Mouse (Mus musculus) ES-Bruce4 (cell line): ENCODE data around the gene Tnfrsf4. TPM values are rescaled to one million over a fixed set of nuclear protein-coding genes. Genes with fewer than 3 reads are reported as not detected.

ENCODE experiments used
- H3K27ac ChIP-seq: 2 replicates; pipeline ENCODE4 v1.5.1; 2012; ENCODE audit warnings: low read length, inconsistent platforms; ENCODE audit not compliant: insufficient read depth
- H3K27me3 ChIP-seq: 2 replicates; pipeline ENCODE4 v1.6.1; 2012; ENCODE audit warnings: mild to moderate bottlenecking, low read length, inconsistent platforms; ENCODE audit not compliant: control insufficient read depth, poor library complexity, insufficient read depth, severe bottlenecking
- H3K36me3 ChIP-seq: 2 replicates; pipeline ENCODE4 v1.6.1; 2012; ENCODE audit warnings: inconsistent platforms, mild to moderate bottlenecking, low read length, moderate library complexity; ENCODE audit not compliant: control insufficient read depth, poor library complexity, insufficient read depth, severe bottlenecking
- H3K4me1 ChIP-seq: one replicate; pipeline ENCODE4 v1.8.1; 2011; ENCODE audit warnings: low read length; ENCODE audit not compliant: control insufficient read depth, insufficient read depth
- H3K4me3 ChIP-seq: 2 replicates; pipeline ENCODE4 v1.5.1; 2011; ENCODE audit warnings: low read depth, mild to moderate bottlenecking, low read length
- H3K9ac ChIP-seq: 2 replicates; pipeline ENCODE4 v1.6.1; 2012; ENCODE audit warnings: low read depth, mild to moderate bottlenecking, inconsistent platforms; ENCODE audit not compliant: poor library complexity, severe bottlenecking
- H3K9me3 ChIP-seq: replicated peaks from 2 replicates; pipeline ENCODE4 v1.6.1; 2012; ENCODE audit warnings: mild to moderate bottlenecking, low read length, inconsistent platforms; ENCODE audit not compliant: control insufficient read depth, poor library complexity, insufficient read depth, severe bottlenecking
- CTCF ChIP-seq: IDR thresholded peaks from one replicate; pipeline ENCODE4 v1.8.1; 2011; ENCODE audit warnings: low read depth, low read length
- EP300 ChIP-seq: IDR thresholded peaks from 2 replicates; pipeline ENCODE4 v1.6.1; 2011; ENCODE audit warnings: low read depth, low read length; ENCODE audit not compliant: insufficient read depth
- POLR2A ChIP-seq: IDR thresholded peaks from one replicate; pipeline ENCODE4 v1.8.1; 2011; ENCODE audit warnings: low read length; ENCODE audit not compliant: insufficient read depth
- polyA plus RNA-seq: library from polyadenylated mRNA; stranded (reverse); fragments of >200 nt; gene quantifications from 2 replicates; pipeline ENCODE4 v1.2.4, GENCODE M21; 2011; ENCODE audit warnings: low read depth; ENCODE audit not compliant: missing spikeins, insufficient read depth, insufficient read length

The Tnfrsf4 gene
- polyA plus RNA-seq, 1 experiment: 2.9 TPM

DNA sequence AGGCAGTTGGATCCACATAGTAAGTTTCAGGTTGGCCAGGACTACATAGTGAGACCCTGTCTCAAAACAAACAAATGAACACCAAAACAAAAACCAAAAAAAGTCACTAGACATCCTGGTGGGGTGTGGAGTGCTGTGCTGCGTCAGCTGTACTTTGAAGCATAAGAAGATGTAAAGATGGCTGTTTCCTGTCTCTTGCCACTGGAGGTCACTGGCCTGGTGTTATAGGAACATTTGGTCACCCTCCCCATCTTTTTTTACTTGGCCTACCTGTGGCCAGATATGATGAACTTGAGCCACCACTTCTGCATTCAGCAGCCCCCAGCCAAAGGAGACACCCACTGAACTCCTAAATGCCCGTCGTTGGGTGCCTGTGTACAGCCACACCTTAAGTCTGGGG is 7.7 kb downstream of the Tnfrsf4 start:
- Histone ChIP-seq H3K4me1 (no peaks in the 10 kb centered on the region), H3K4me3 (no peak overlapping the region), H3K36me3 (no peaks in the 10 kb centered on the region), H3K27ac (no peak overlapping the region), H3K9me3 (no peaks in the 10 kb centered on the region), H3K27me3 (no peaks in the 10 kb centered on the region), H3K9ac (no peak overlapping the region)
- TF ChIP-seq POLR2A (no peak), EP300 (no peak), CTCF (no peak)

DNA sequence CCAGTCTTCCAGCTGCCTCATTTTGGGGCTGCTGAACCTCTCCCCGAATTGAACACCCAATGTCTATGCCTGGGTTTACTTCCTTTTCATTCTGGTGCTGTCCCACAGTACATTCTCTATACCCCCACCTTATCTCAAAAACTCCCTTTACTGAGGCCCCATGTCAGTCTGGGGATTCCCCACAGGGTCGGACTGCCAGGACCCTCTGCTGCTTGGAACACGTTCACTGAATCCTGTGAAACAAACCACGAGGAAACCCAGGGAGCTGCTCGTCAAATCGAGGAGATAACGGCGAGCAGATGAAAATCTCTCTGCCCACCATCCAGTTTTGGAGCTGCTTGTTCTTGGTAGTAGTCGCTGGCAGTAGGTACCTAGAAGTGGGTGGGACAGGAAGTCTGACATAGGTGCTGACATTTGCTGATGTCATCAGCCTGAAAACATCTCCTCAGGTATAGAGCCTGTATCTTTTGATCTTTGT is 8.3 kb downstream of the Tnfrsf4 start:
- H3K4me3 ChIP-seq: no peak overlapping the region
- TF ChIP-seq POLR2A: no peak
- TF ChIP-seq CTCF: no peak
- no peak for TF ChIP-seq EP300
- H3K27me3 ChIP-seq: no peaks in the 10 kb centered on the region
- no peaks in the 10 kb centered on the region for H3K36me3 ChIP-seq
- H3K9me3 ChIP-seq: no peaks in the 10 kb centered on the region
- no peaks in the 10 kb centered on the region for H3K4me1 ChIP-seq
- H3K9ac ChIP-seq: no peak overlapping the region
- no peak overlapping the region for H3K27ac ChIP-seq

- no peak overlapping the region for H3K9ac ChIP-seq
- H3K9me3 ChIP-seq: no peaks in the 10 kb centered on the region
- no peaks in the 10 kb centered on the region for H3K4me1 ChIP-seq
- H3K4me3 ChIP-seq: no peak overlapping the region
- no peaks in the 10 kb centered on the region for H3K36me3 ChIP-seq
- no peaks in the 10 kb centered on the region for H3K27me3 ChIP-seq
- no peak for TF ChIP-seq EP300
- no peak for TF ChIP-seq POLR2A
- TF ChIP-seq CTCF: no peak
- H3K27ac ChIP-seq: no peak overlapping the region
Measured at GRCm38 (mm10) chr4:156023520-156023919, 9.9 kb downstream of the Tnfrsf4 start.

GRCm38 (mm10) chr4:156024184-156024583 is 10.5 kb downstream of the Tnfrsf4 start:
- no peak overlapping the region for H3K9ac ChIP-seq
- no peaks in the 10 kb centered on the region for H3K27me3 ChIP-seq
- no peaks in the 10 kb centered on the region for H3K9me3 ChIP-seq
- no peaks in the 10 kb centered on the region for H3K36me3 ChIP-seq
- TF ChIP-seq POLR2A: no peak
- TF ChIP-seq EP300: no peak
- no peak for TF ChIP-seq CTCF
- H3K4me1 ChIP-seq: no peaks in the 10 kb centered on the region
- H3K4me3 ChIP-seq: no peak overlapping the region
- H3K27ac ChIP-seq: no peak overlapping the region

DNA sequence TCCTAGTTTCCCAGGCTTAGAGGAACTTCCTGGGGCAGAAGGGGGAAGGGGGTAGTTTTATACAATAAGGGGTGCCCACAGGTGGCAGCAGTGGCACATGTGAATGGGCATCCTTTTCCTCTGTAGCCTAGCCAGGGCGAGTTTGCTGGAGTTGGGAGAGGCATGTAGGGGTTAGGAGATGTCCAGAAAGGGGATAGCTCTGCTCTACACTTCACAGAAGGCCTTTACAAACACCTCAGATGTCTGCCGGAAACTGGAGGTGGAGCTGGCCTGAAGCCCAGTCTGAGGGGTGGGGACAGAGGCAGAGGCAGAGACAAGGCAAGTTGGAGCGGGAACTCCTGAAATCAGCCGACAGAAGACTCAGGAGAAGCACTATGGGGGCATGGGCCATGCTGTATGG is 12.4 kb downstream of the Tnfrsf4 start, which contains the start of gene Tnfrsf18:
Gene Tnfrsf18 (plus strand): TSS at position 152 of the 400 bp plus-strand sequence.
- Histone ChIP-seq H3K9ac (no peak within 1 kb of the TSS), H3K27me3 (no peaks in the 10 kb centered on the region), H3K27ac (no peak within 1 kb of the TSS), H3K36me3 (no peaks in the 10 kb centered on the region), H3K9me3 (no peaks in the 10 kb centered on the region), H3K4me3 (no peak within 1 kb of the TSS), H3K4me1 (no peaks in the 10 kb centered on the region)
- TF ChIP-seq EP300: no peak
- TF ChIP-seq CTCF: no peak
- TF ChIP-seq POLR2A: no peak

GRCm38 (mm10) chr4:156028580-156028979 is 14.9 kb downstream of the Tnfrsf4 start:
- no peaks in the 10 kb centered on the region for H3K27me3 ChIP-seq
- TF ChIP-seq POLR2A: no peak
- H3K4me3 ChIP-seq: no peak overlapping the region
- H3K4me1 ChIP-seq: no peaks in the 10 kb centered on the region
- H3K9ac ChIP-seq: no peak overlapping the region
- no peaks in the 10 kb centered on the region for H3K36me3 ChIP-seq
- H3K9me3 ChIP-seq: no peaks in the 10 kb centered on the region
- no peak overlapping the region for H3K27ac ChIP-seq
